Mouse (Mus musculus) 3T3-L1 (cell line): ENCODE results near the gene Mad2l2.

Experiments used
- DNase-seq: peaks from one replicate; pipeline ENCODE4 v3.0.0-alpha.2; 2015; ENCODE audit warnings: low read depth, low spot score

Mad2l2 gene

GRCm38 (mm10) chr4:148140098-148141011 is 10.2 kb downstream of the Mad2l2 start:
- peak; percentile 93 for DNase-seq

- DNase-seq: no peak
Observed at GRCm38 (mm10) chr4:148143721-148144120, 13.5 kb downstream of the Mad2l2 start.

GRCm38 (mm10) chr4:148147714-148148113 is 17.5 kb downstream of the Mad2l2 start:
- DNase-seq: no peak

GRCm38 (mm10) chr4:148149540-148149939 is 19.4 kb downstream of the Mad2l2 start:
- DNase-seq: no peak

GRCm38 (mm10) chr4:148150242-148150641 is 20.1 kb downstream of the Mad2l2 start:
- DNase-seq: no peak

- DNase-seq: no peak
Observed at GRCm38 (mm10) chr4:148150953-148151266, 20.7 kb downstream of the Mad2l2 start.

GRCm38 (mm10) chr4:148151267-148152168 is 21.3 kb downstream of the Mad2l2 start, which contains the start of gene Fbxo6:
Gene Fbxo6, minus strand, starts transcription at chr4:148152140.
- peak; percentile 93 for DNase-seq

- no peak for DNase-seq
Observed at GRCm38 (mm10) chr4:148152547-148152946, 22.4 kb downstream of the Mad2l2 start.

- no peak for DNase-seq
Observed at GRCm38 (mm10) chr4:148154006-148154405, 23.8 kb downstream of the Mad2l2 start.

GRCm38 (mm10) chr4:148154982-148155381 is 24.8 kb downstream of the Mad2l2 start:
- DNase-seq: peak; percentile 79

- DNase-seq: no peak
Observed at GRCm38 (mm10) chr4:148158436-148159348, 28.5 kb downstream of the Mad2l2 start.

- peak; percentile 95 for DNase-seq
Observed at GRCm38 (mm10) chr4:148159544-148160435, 29.6 kb downstream of the Mad2l2 start.

- peak; percentile 51 for DNase-seq
Observed at GRCm38 (mm10) chr4:148160436-148161390, 30.5 kb downstream of the Mad2l2 start, which contains the start of the genes Fbxo44 and Fbxo2. Gene Fbxo44, minus strand, starts transcription at chr4:148160482. Gene Fbxo2, plus strand, starts transcription at chr4:148160621.

GRCm38 (mm10) chr4:148164002-148164439 is 33.8 kb downstream of the Mad2l2 start:
- no peak for DNase-seq

- DNase-seq: no peak
Observed at GRCm38 (mm10) chr4:148164461-148164860, 34.3 kb downstream of the Mad2l2 start.

- no peak for DNase-seq
Observed at GRCm38 (mm10) chr4:148165551-148165950, 35.4 kb downstream of the Mad2l2 start.

GRCm38 (mm10) chr4:148166431-148166830 is 36.2 kb downstream of the Mad2l2 start:
- DNase-seq: no peak

- peak; percentile 70 for DNase-seq
Observed at GRCm38 (mm10) chr4:148166986-148167385, 36.8 kb downstream of the Mad2l2 start.

GRCm38 (mm10) chr4:148168287-148168686 is 38.1 kb downstream of the Mad2l2 start:
- peak; percentile 71 for DNase-seq
